Mouse (Mus musculus) G1E (cell line): ENCODE results near the gene Fbll1.

Experiments used
- CTCF ChIP-seq: IDR thresholded peaks from 2 replicates; pipeline ENCODE4 v1.5.1; 2012; ENCODE audit warnings: low read depth, low read length, inconsistent platforms, mixed read lengths
- GATA1 ChIP-seq: IDR thresholded peaks from 2 replicates; pipeline ENCODE4 v1.6.1; 2012; ENCODE audit warnings: borderline replicate concordance, low read length, inconsistent platforms, mixed read lengths
- GATA2 ChIP-seq: IDR thresholded peaks from 2 replicates; pipeline ENCODE4 v1.6.1; 2012; ENCODE audit warnings: low read depth, low read length, inconsistent platforms, borderline replicate concordance
- TAL1 ChIP-seq: conservative IDR thresholded peaks from 2 replicates; pipeline ENCODE4 v1.6.1; 2012; ENCODE audit warnings: low read depth, low read length, inconsistent platforms, mixed read lengths

- no peak for TF ChIP-seq GATA1
- no peak for TF ChIP-seq CTCF
- no peak for TF ChIP-seq GATA2
- no peak for TF ChIP-seq TAL1
Observed at GRCm38 (mm10) chr11:35811458-35811857, 12.8 kb upstream of the Fbll1 start.
